ENCODE assay signal across 8 mouse cellular contexts in the genomic region with DNA sequence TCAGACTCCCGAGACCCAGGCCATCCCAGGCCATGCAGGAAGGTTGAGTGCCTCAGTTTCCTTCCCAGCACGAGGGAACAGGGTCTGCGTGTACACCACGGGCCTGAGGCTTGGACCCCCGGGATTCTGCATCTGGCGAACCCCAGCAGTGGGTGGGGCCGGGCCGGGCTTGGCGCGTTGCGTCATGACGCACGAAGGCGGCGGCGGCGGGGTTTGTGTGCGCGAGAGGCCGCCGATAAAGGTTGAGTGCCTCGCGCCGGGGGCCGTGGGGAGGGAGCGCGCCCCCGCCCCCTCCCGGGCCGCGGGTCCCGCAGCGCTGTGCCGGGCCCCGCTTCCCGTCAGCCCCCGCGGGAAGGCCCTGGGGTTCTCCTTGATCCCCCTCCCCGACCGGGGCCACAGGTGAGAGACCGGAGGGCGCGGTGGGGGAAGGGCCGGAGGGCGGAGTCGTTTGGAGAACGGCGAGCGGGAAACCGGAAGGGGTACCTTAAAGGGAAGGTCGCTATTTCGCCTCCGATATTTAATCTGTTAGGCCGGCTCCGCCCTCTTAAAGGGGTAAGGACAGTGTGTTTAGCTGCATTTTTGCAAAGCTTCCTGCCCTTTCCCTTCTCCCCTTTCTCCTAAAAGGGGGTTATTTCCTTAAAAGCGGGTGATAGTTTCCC. TPM values are rescaled to one million over a fixed set of nuclear protein-coding genes. Genes with fewer than 3 reads are reported as not detected.
DNase-seq lines count a peak whose midpoint lies in the region; ATAC-seq lines count a peak whose summit lies in the region.

A gene (plus strand): TSS at position 211 of the 659 bp plus-strand sequence.

- peak within 1 kb of the TSS; percentile 60 for H3K4me3 ChIP-seq in intestine, embryonic 14.5 days (ENCODE audit: low read depth, low read length)

- H3K36me3 ChIP-seq in intestine, embryonic 14.5 days (ENCODE audit: control insufficient read depth, insufficient read depth, low read length), result peaks cover 27% of the 10 kb centered on the region

- ATAC-seq in intestine, embryonic 14.5 days (replicated peaks; ENCODE audit: low FRiP score, low TSS enrichment, low read depth), result peak; percentile 90

- H3K27me3 ChIP-seq in intestine, embryonic 14.5 days (replicated peaks; ENCODE audit: control insufficient read depth, insufficient read depth, low read length), result no peaks in the 10 kb centered on the region

- peak within 1 kb of the TSS; percentile 74 for H3K4me2 ChIP-seq in intestine, embryonic 14.5 days (ENCODE audit: low read length)

- peak within 1 kb of the TSS; percentile 92 for H3K27ac ChIP-seq in intestine, embryonic 14.5 days (ENCODE audit: low read depth)

- peaks cover 14% of the 10 kb centered on the region for H3K4me1 ChIP-seq in intestine, embryonic 14.5 days (replicated peaks; ENCODE audit: control insufficient read depth, insufficient read depth, low read length)

- DNase-seq in adrenal gland, adult 18-20 months (ENCODE audit: low spot score in 2 of 2), result peak; percentile 92 to 93
- DNase-seq in embryo, embryonic 11 days, result peak; percentile 96
- peak; percentile 92 for DNase-seq in gastrocnemius, postnatal 25 days
- peak; percentile 99 for DNase-seq in intestine, embryonic 14.5 days (ENCODE audit: low spot score)
- peak; percentile 94 to 95 for DNase-seq in left cerebral cortex, postnatal 14 days (ENCODE audit: low spot score in 2 of 2)
- DNase-seq in mesoderm, embryonic 11.5 days (ENCODE audit: low read depth, low spot score), result peak; percentile 96
- peak; percentile 89 to 92 for DNase-seq in right cerebral cortex, postnatal 36 days (ENCODE audit: low spot score in 2 of 2)
- peak; percentile 94 for DNase-seq in yolk sac, embryonic 10.5 days (ENCODE audit: low spot score)

- intact Hi-C loops in left cerebral cortex, postnatal 14 days (cut with DNase I), result no loop called here

- no peaks in the 10 kb centered on the region for H3K9me3 ChIP-seq in intestine, embryonic 14.5 days (ENCODE audit: control insufficient read depth, low read length)

- H3K9ac ChIP-seq in intestine, embryonic 14.5 days (ENCODE audit: low read length), result peak within 1 kb of the TSS; percentile 80

- WGBS in intestine, embryonic 14.5 days, result 1% methylated on average over 51 of the region's 56 CpGs

RNA-seq across cellular contexts. Expression of the gene that starts here (rescaled TPM):
- total RNA-seq in adrenal gland, adult 18-20 months (2021), result 10 to 100 TPM; 13.9 to 17.2 TPM
- total RNA-seq in gastrocnemius, postnatal 25 days (2021), result 1 to 10 TPM; 6.8 to 8.3 TPM
- 3.3 and 4.0 TPM in 2 replicates for polyA plus RNA-seq in intestine, embryonic 14.5 days (2014; fragmentation: Nextera tagmentation; extraction: Ambion mirVana)
- total RNA-seq in left cerebral cortex, postnatal 14 days (2021), result 10 to 100 TPM; 14.5 to 16.3 TPM

Comparison
In these comparisons a context has a peak if more than half of its experiments do, and no peak if none do; other contexts are left out.
1. Peak in every context shown above with its lines: DNase-seq, ATAC-seq, H3K4me3 ChIP-seq and H3K27ac ChIP-seq.